Mouse (Mus musculus): ENCODE results near the gene Dab1.

- TF ChIP-seq CTCF (IDR thresholded peaks at IDR 0.05; ENCODE audit: extremely low read depth, insufficient read depth, insufficient read length, insufficient replicate concordance) = no peak
- no peak for TF ChIP-seq POLR2A (IDR thresholded peaks at IDR 0.05; ENCODE audit: low read depth, low read length)
Observed at GRCm38 (mm10) chr4:104439641-104440040, 820.5 kb downstream of the Dab1 start.

All from spleen, adult 2 months (tissue).